Mouse (Mus musculus) ES-E14 (cell line): ENCODE results near the gene Pla2g12b.

ENCODE experiments used
- CHD2 ChIP-seq: IDR thresholded peaks from 2 replicates; pipeline ENCODE4 v1.6.1; 2014; ENCODE audit warnings: mild to moderate bottlenecking, low read depth, low read length, inconsistent platforms
- MAFK ChIP-seq: IDR thresholded peaks from 2 replicates; pipeline ENCODE4 v1.6.1; 2014; ENCODE audit warnings: mild to moderate bottlenecking, low read depth, low read length, inconsistent platforms; ENCODE audit not compliant: insufficient read depth
- ZC3H11A ChIP-seq: IDR thresholded peaks from 2 replicates; pipeline ENCODE4 v1.6.1; 2012; ENCODE audit warnings: low read depth, mild to moderate bottlenecking, inconsistent platforms, low read length, borderline replicate concordance
- ZNF384 ChIP-seq: IDR thresholded peaks from 2 replicates; pipeline ENCODE4 v1.6.1; 2012; ENCODE audit warnings: low read depth, low read length, inconsistent platforms

DNA sequence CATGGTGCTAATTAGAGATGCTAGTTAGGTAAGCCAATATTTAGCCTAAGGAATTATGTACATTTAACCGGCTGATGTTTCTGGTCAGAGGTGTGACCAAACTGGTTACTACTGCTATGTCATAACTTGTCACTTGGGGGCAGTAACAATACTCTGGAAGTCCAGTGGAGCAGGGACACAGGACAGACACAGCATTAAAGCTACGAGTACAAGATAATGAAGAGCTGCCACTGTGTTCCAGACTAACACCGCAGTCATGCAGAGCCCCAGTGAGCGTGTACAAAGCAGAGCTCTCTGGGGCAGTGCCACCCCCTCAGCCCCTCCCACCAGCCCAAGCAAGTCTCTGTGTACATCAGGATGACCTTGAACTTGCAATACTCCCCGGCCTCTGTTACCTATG, 48.4 kb downstream of the Pla2g12b start:
- TF ChIP-seq CHD2: no peak
- peak; percentile 56; the same call in 1 of the 2 replicates for TF ChIP-seq ZC3H11A
- no peak for TF ChIP-seq MAFK
- no peak for TF ChIP-seq ZNF384
